Mouse (Mus musculus): ENCODE measurements around the gene Zmiz1. TPM values are rescaled to one million over a fixed set of nuclear protein-coding genes. Genes with fewer than 3 reads are reported as not detected.

The Zmiz1 gene
- polyA plus RNA-seq, 1 experiment from 2014 or later, result 34.2 TPM

DNA sequence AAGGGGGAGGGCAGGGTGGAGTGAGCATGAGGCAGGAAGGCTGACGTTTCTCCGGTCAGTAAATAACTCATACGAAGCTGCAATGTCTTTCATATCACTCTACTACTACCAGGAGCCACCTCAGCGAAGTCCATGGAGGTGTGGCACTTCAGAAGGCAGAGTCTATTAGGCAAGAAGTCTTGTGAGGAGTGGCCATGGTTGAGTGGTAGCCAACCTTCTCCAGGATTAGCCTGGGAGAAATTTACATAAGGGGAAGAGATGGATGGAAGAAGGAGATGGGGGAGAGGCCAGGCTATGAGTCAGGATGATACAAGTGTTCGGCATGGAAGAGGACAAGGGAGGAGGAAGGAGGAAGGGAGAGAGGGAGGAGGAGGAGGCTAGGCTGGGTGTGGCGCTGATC lies 223.0 kb downstream of the Zmiz1 start:
- no peaks in the 10 kb centered on the region for H3K36me3 ChIP-seq
- no peaks in the 10 kb centered on the region for H3K27me3 ChIP-seq (replicated peaks)
- H3K27ac ChIP-seq (ENCODE audit: poor library complexity, severe bottlenecking), result no peak overlapping the region
- H3K9ac ChIP-seq, result no peak overlapping the region
- H3K4me2 ChIP-seq, result no peak overlapping the region
- no peak overlapping the region for H3K4me3 ChIP-seq
- WGBS, result 69% methylated on average over 6 of the region's 6 CpGs
- peaks cover 15% of the 10 kb centered on the region for H3K4me1 ChIP-seq (replicated peaks)
- no peak for ATAC-seq (ENCODE audit: insufficient number of reproducible peaks, low FRiP score)
- H3K9me3 ChIP-seq (replicated peaks), result no peaks in the 10 kb centered on the region

DNA sequence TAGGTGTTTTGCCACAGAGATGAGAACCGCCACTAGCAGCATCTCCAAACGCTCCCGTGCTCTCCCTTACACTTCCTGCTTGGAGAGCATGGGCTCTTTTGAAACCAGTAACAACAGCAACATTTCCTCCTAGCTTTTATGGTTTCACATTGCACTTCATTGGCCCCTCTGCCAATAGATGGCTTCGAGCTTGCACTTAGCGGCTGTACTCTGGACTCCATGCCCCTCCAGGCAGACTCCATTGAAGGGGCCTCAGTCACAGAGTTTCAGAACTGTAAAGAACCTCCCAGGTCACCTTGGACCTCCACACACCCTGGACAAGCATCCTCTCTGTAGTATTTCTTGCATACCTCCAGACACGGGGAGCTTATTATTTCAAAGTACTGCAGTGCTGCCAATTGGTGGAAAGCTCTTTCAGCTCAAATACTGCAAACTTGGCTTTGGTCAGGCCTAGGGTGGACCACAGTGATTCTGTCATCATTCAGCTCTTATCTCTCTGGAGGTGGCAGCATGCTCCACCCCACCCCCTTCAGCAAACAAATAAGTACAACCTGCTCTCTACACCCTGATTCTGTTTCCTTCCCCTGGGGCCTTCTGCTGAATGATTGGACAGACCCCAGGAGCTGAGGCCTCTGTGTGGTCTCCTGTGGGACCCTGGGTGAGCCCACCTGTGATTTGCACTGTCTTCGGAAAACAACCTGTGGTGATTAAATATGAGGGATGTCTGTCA lies 227.4 kb downstream of the Zmiz1 start:
- Histone ChIP-seq H3K4me2 (peak overlapping the region; percentile 33; the same call in 1 of the 2 replicates), H3K27ac (ENCODE audit: poor library complexity, severe bottlenecking) (peak overlapping the region; percentile 96), H3K27me3 (replicated peaks) (no peaks in the 10 kb centered on the region), H3K4me3 (no peak overlapping the region), H3K9ac (0 out of 2 replicates have a peak overlapping the region, but pooled peaks have one; percentile 22), H3K36me3 (no peaks in the 10 kb centered on the region), H3K4me1 (replicated peaks) (peaks cover 34% of the 10 kb centered on the region), H3K9me3 (replicated peaks) (no peaks in the 10 kb centered on the region)
- ATAC-seq (ENCODE audit: insufficient number of reproducible peaks, low FRiP score), result no peak
- WGBS, result 63% methylated on average over 7 of the region's 7 CpGs

DNA sequence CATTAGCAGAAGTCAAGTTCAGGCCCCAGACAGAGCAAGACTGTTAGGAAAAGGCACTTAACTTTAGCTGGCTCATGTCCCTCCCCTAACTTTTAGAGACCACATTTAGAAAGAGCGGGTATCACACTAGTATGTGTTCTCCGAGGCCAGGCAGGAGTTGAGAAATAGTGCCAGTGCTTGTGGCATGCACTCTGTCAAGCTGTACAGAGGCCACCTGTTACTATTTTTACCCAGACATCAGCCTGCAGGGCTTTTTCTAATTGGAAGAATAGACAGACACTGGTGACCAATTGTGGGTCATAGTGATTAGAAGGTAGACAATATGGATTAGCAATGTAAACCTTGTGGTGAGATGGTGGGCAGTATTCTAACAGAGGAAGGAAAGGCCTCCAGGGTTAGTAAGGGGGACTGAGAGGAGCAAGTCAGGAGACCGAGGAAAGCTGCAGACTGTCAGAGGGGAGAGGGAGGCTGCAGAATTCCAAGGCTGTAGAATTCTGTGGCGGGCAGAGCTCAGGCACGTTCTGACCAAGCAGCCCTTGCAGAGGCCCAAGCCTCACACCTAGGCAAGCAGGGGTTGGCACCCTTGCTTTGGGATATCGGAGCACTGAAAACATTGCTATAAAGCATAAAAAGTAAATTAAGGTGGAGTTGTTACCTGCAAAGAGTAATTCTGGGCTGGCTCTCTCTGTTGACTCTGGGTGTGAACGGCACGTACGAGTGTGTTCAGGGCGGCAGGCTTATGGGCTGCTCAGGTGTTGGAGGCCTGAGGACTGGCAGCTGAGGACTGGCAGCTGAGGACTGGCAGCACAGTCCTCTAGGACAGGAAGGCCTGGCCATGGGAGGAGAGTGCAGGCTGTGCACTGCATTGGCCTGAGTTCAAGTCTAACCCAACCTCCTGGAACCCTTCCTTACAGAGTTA lies 228.3 kb downstream of the Zmiz1 start:
- no peak overlapping the region for H3K4me3 ChIP-seq
- H3K9ac ChIP-seq, result no peak overlapping the region
- peaks cover 34% of the 10 kb centered on the region for H3K4me1 ChIP-seq (replicated peaks)
- peak overlapping the region; percentile 96 for H3K27ac ChIP-seq (ENCODE audit: poor library complexity, severe bottlenecking)
- peak overlapping the region; percentile 33; the same call in 1 of the 2 replicates for H3K4me2 ChIP-seq
- no peaks in the 10 kb centered on the region for H3K9me3 ChIP-seq (replicated peaks)
- peak; percentile 67; the same call in 1 of the 2 replicates for ATAC-seq (ENCODE audit: insufficient number of reproducible peaks, low FRiP score)
- 52% methylated on average over 10 of the region's 10 CpGs for WGBS
- H3K36me3 ChIP-seq, result no peaks in the 10 kb centered on the region
- no peaks in the 10 kb centered on the region for H3K27me3 ChIP-seq (replicated peaks)

GRCm38 (mm10) chr14:25693271-25693887 lies 234.4 kb downstream of the Zmiz1 start:
- Histone ChIP-seq H3K9ac (peak overlapping the region; percentile 55; the same call in 1 of the 2 replicates), H3K4me2 (peak overlapping the region; percentile 87), H3K4me1 (replicated peaks) (peaks cover 35% of the 10 kb centered on the region), H3K27me3 (replicated peaks) (no peaks in the 10 kb centered on the region), H3K36me3 (peaks cover 30% of the 10 kb centered on the region), H3K27ac (ENCODE audit: poor library complexity, severe bottlenecking) (peak overlapping the region; percentile 74; the same call in 1 of the 2 replicates), H3K4me3 (peak overlapping the region; percentile 71), H3K9me3 (replicated peaks) (no peaks in the 10 kb centered on the region)
- ATAC-seq (ENCODE audit: insufficient number of reproducible peaks, low FRiP score), result no peak
- WGBS, result 51% methylated on average over 6 of the region's 6 CpGs

GRCm38 (mm10) chr14:25693888-25694568 lies 235.0 kb downstream of the Zmiz1 start, which contains the start of gene Ppif:
Gene Ppif, plus strand, starts transcription at chr14:25694154.
- Histone ChIP-seq H3K27ac (ENCODE audit: poor library complexity, severe bottlenecking) (peak within 1 kb of the TSS; percentile 74), H3K4me2 (peak within 1 kb of the TSS; percentile 87), H3K27me3 (replicated peaks) (no peaks in the 10 kb centered on the region), H3K4me1 (replicated peaks) (peaks cover 30% of the 10 kb centered on the region), H3K36me3 (peaks cover 36% of the 10 kb centered on the region), H3K9me3 (replicated peaks) (no peaks in the 10 kb centered on the region), H3K4me3 (peak within 1 kb of the TSS; percentile 71), H3K9ac (peak within 1 kb of the TSS; percentile 81)
- WGBS, result under 1% methylated on average over 70 of the region's 70 CpGs
- ATAC-seq (ENCODE audit: insufficient number of reproducible peaks, low FRiP score), result peak; percentile 90

DNA sequence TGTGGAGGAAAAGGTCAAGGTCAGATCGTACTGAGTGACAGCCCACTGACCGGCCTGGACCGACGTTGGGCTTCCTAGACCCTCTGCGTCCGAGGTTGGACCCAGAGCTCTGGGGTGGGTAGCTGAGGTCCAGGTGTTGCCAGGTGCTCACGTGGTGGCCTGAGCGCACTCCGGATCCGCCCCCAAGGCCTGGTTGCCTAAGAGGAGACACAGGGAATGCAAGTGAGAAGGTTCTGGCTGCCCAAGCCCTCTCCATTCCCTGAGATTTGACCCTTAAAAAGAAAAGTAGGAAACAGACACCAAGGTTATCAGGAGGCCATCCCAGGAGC lies 235.5 kb downstream of the Zmiz1 start:
- Histone ChIP-seq H3K9ac (peak overlapping the region; percentile 81), H3K4me3 (peak overlapping the region; percentile 71), H3K36me3 (peaks cover 41% of the 10 kb centered on the region), H3K27me3 (replicated peaks) (no peaks in the 10 kb centered on the region), H3K4me2 (peak overlapping the region; percentile 87), H3K9me3 (replicated peaks) (no peaks in the 10 kb centered on the region), H3K27ac (ENCODE audit: poor library complexity, severe bottlenecking) (peak overlapping the region; percentile 57), H3K4me1 (replicated peaks) (peaks cover 30% of the 10 kb centered on the region)
- ATAC-seq (ENCODE audit: insufficient number of reproducible peaks, low FRiP score), result peak; percentile 60
- WGBS, result 2% methylated on average over 10 of the region's 10 CpGs

DNA sequence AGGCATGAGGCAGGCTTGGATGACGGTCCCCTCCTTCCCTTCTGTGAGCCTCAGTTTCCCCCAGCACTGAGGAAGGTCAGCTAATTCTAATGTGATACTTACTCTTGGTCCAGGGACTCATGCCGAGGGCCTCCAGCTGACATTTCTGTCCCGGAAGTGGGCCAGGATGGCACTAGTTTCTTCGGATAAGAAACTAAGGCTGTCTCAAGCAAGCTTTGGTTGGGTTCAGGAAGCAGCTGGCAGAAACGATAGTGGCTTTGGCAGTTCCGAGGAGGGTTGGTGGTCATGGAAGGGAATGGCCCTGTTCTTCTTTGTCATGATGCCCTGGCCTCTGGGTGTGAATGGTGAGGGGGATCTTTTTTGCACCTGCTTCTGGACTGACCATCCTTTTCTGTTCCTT lies 236.1 kb downstream of the Zmiz1 start:
- Histone ChIP-seq H3K4me2 (peak overlapping the region; percentile 87), H3K4me3 (peak overlapping the region; percentile 71), H3K36me3 (peaks cover 47% of the 10 kb centered on the region), H3K9ac (peak overlapping the region; percentile 81), H3K4me1 (replicated peaks) (peaks cover 30% of the 10 kb centered on the region), H3K27me3 (replicated peaks) (no peaks in the 10 kb centered on the region), H3K9me3 (replicated peaks) (no peaks in the 10 kb centered on the region), H3K27ac (ENCODE audit: poor library complexity, severe bottlenecking) (0 out of 2 replicates have a peak overlapping the region, but pooled peaks have one; percentile 31)
- ATAC-seq (ENCODE audit: insufficient number of reproducible peaks, low FRiP score), result no peak
- 51% methylated on average over 6 of the region's 6 CpGs for WGBS

GRCm38 (mm10) chr14:25696356-25696755 lies 237.4 kb downstream of the Zmiz1 start:
- no peak for ATAC-seq (ENCODE audit: insufficient number of reproducible peaks, low FRiP score)
- Histone ChIP-seq H3K4me3 (no peak overlapping the region), H3K4me1 (replicated peaks) (peaks cover 30% of the 10 kb centered on the region), H3K4me2 (0 out of 2 replicates have a peak overlapping the region, but pooled peaks have one; percentile 87), H3K9me3 (replicated peaks) (no peaks in the 10 kb centered on the region), H3K9ac (no peak overlapping the region), H3K27me3 (replicated peaks) (no peaks in the 10 kb centered on the region), H3K27ac (ENCODE audit: poor library complexity, severe bottlenecking) (no peak overlapping the region), H3K36me3 (peaks cover 47% of the 10 kb centered on the region)
- WGBS, result 70% methylated on average over 2 of the region's 2 CpGs

GRCm38 (mm10) chr14:25701986-25702385 lies 243.0 kb downstream of the Zmiz1 start:
- H3K36me3 ChIP-seq, result peaks cover 32% of the 10 kb centered on the region
- ATAC-seq (ENCODE audit: insufficient number of reproducible peaks, low FRiP score), result no peak
- no peaks in the 10 kb centered on the region for H3K4me1 ChIP-seq (replicated peaks)
- H3K4me3 ChIP-seq, result no peak overlapping the region
- H3K9me3 ChIP-seq (replicated peaks), result no peaks in the 10 kb centered on the region
- H3K27ac ChIP-seq (ENCODE audit: poor library complexity, severe bottlenecking), result no peak overlapping the region
- H3K4me2 ChIP-seq, result no peak overlapping the region
- no peaks in the 10 kb centered on the region for H3K27me3 ChIP-seq (replicated peaks)
- no peak overlapping the region for H3K9ac ChIP-seq

GRCm38 (mm10) chr14:25707691-25708181 lies 248.8 kb downstream of the Zmiz1 start:
- WGBS, result 42% methylated on average over 5 of the region's 5 CpGs
- no peaks in the 10 kb centered on the region for H3K27me3 ChIP-seq (replicated peaks)
- no peaks in the 10 kb centered on the region for H3K36me3 ChIP-seq
- no peak for ATAC-seq (ENCODE audit: insufficient number of reproducible peaks, low FRiP score)
- H3K9me3 ChIP-seq (replicated peaks), result no peaks in the 10 kb centered on the region
- no peak overlapping the region for H3K9ac ChIP-seq
- peaks cover 49% of the 10 kb centered on the region for H3K4me1 ChIP-seq (replicated peaks)
- H3K4me2 ChIP-seq, result no peak overlapping the region
- H3K27ac ChIP-seq (ENCODE audit: poor library complexity, severe bottlenecking), result peak overlapping the region; percentile 67
- no peak overlapping the region for H3K4me3 ChIP-seq

All from heart, embryonic 12.5 days (tissue).